Mouse (Mus musculus): ENCODE results near the gene Usf2. TPM values are rescaled to one million over a fixed set of nuclear protein-coding genes. Genes with fewer than 3 reads are reported as not detected.

Usf2 gene
- polyA plus RNA-seq, 1 experiment from 2014 or later = 17.2 TPM

- Histone ChIP-seq H3K4me1 (ENCODE audit: control insufficient read depth in 2 of 2, insufficient read depth in 2 of 2, low read length in 2 of 2) (peaks cover 7 to 10% of the 10 kb centered on the region in 2 experiments; a peak in 3 of 4 replicates), H3K9ac (ENCODE audit: low read length) (no peak overlapping the region), H3K36me3 (ENCODE audit: control insufficient read depth, insufficient read depth, low read length) (no peaks in the 10 kb centered on the region), H3K27ac (replicated peaks in 1 of 2; ENCODE audit: control insufficient read depth in 1 of 2, insufficient read depth in 1 of 2, low read depth in 2 of 2, low read length in 2 of 2) (no peak overlapping the region), H3K4me2 (ENCODE audit: low read length) (no peak overlapping the region), H3K9me3 (ENCODE audit: control insufficient read depth, low read length) (no peaks in the 10 kb centered on the region), H3K27me3 (ENCODE audit: control insufficient read depth, insufficient read depth, low read length) (peaks cover 20% of the 10 kb centered on the region), H3K4me3 (ENCODE audit: control insufficient read depth in 1 of 2, insufficient read depth in 1 of 2, low read depth in 1 of 2, low read length in 2 of 2) (no peak overlapping the region)
- WGBS = 87% methylated on average over 8 of the region's 8 CpGs
- no peak for ATAC-seq (ENCODE audit: insufficient number of reproducible peaks, insufficient read depth, low FRiP score, low read depth)
These were observed 12.0 kb upstream of the Usf2 start for GRCm38 (mm10) chr7:30968611-30969010.

DNA sequence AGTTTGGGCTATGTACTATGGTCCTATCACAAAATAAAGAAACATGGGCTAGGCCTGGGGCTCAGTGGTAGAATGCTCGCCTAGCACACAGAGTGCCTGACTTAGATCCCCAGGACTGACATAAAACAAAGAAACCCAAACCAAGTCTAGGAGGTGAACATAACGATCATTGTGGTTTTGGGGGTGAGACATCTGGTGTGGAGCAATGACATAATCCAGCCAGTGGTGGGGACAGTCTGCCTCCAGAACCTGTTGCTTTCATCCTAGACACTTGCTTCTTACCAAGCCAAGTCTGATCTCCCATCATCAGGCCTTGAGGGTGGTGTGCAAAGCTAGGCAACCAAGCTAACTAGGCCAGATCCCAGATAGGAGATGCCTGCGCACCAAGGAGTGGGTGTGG, 10.1 kb upstream of the Usf2 start:
- Histone ChIP-seq H3K9me3 (ENCODE audit: control insufficient read depth, low read length) (no peaks in the 10 kb centered on the region), H3K4me2 (ENCODE audit: low read length) (no peak overlapping the region), H3K4me1 (ENCODE audit: control insufficient read depth in 2 of 2, insufficient read depth in 2 of 2, low read length in 2 of 2) (peaks cover 0 to 4% of the 10 kb centered on the region in 2 experiments; a peak in 2 of 4 replicates), H3K9ac (ENCODE audit: low read length) (no peak overlapping the region), H3K27me3 (ENCODE audit: control insufficient read depth, insufficient read depth, low read length) (0 out of 2 replicates have a peak, but pooled peaks cover under 1% of the 10 kb centered on the region), H3K27ac (replicated peaks in 1 of 2; ENCODE audit: control insufficient read depth in 1 of 2, insufficient read depth in 1 of 2, low read depth in 2 of 2, low read length in 2 of 2) (no peak overlapping the region), H3K36me3 (ENCODE audit: control insufficient read depth, insufficient read depth, low read length) (no peaks in the 10 kb centered on the region), H3K4me3 (ENCODE audit: control insufficient read depth in 1 of 2, insufficient read depth in 1 of 2, low read depth in 1 of 2, low read length in 2 of 2) (no peak overlapping the region)
- no peak for ATAC-seq (ENCODE audit: insufficient number of reproducible peaks, insufficient read depth, low FRiP score, low read depth)
- 88% methylated on average over 3 of the region's 3 CpGs for WGBS

- Histone ChIP-seq H3K4me3 (ENCODE audit: control insufficient read depth in 1 of 2, insufficient read depth in 1 of 2, low read depth in 1 of 2, low read length in 2 of 2) (no peak overlapping the region), H3K27ac (replicated peaks in 1 of 2; ENCODE audit: control insufficient read depth in 1 of 2, insufficient read depth in 1 of 2, low read depth in 2 of 2, low read length in 2 of 2) (no peak overlapping the region), H3K4me1 (ENCODE audit: control insufficient read depth in 2 of 2, insufficient read depth in 2 of 2, low read length in 2 of 2) (peaks cover 0 to 4% of the 10 kb centered on the region in 2 experiments; a peak in 2 of 4 replicates), H3K9ac (ENCODE audit: low read length) (no peak overlapping the region), H3K27me3 (ENCODE audit: control insufficient read depth, insufficient read depth, low read length) (no peaks in the 10 kb centered on the region), H3K4me2 (ENCODE audit: low read length) (no peak overlapping the region), H3K9me3 (ENCODE audit: control insufficient read depth, low read length) (no peaks in the 10 kb centered on the region), H3K36me3 (ENCODE audit: control insufficient read depth, insufficient read depth, low read length) (no peaks in the 10 kb centered on the region)
- WGBS = 87% methylated on average over 14 of the region's 14 CpGs
- no peak for ATAC-seq (ENCODE audit: insufficient number of reproducible peaks, insufficient read depth, low FRiP score, low read depth)
These were observed 9.1 kb upstream of the Usf2 start for GRCm38 (mm10) chr7:30965677-30966076.

GRCm38 (mm10) chr7:30964366-30964765, 7.8 kb upstream of the Usf2 start:
- Histone ChIP-seq H3K9ac (ENCODE audit: low read length) (no peak overlapping the region), H3K36me3 (ENCODE audit: control insufficient read depth, insufficient read depth, low read length) (peaks cover 5% of the 10 kb centered on the region; the same call in 1 of the 2 replicates), H3K9me3 (ENCODE audit: control insufficient read depth, low read length) (no peaks in the 10 kb centered on the region), H3K27ac (replicated peaks in 1 of 2; ENCODE audit: control insufficient read depth in 1 of 2, insufficient read depth in 1 of 2, low read depth in 2 of 2, low read length in 2 of 2) (no peak overlapping the region), H3K4me3 (ENCODE audit: control insufficient read depth in 1 of 2, insufficient read depth in 1 of 2, low read depth in 1 of 2, low read length in 2 of 2) (no peak overlapping the region), H3K4me1 (ENCODE audit: control insufficient read depth in 2 of 2, insufficient read depth in 2 of 2, low read length in 2 of 2) (peaks cover 0 to 4% of the 10 kb centered on the region in 2 experiments; a peak in 1 of 4 replicates), H3K4me2 (ENCODE audit: low read length) (no peak overlapping the region), H3K27me3 (ENCODE audit: control insufficient read depth, insufficient read depth, low read length) (no peaks in the 10 kb centered on the region)
- 86% methylated on average over 7 of the region's 7 CpGs for WGBS
- ATAC-seq (ENCODE audit: insufficient number of reproducible peaks, insufficient read depth, low FRiP score, low read depth) = no peak

DNA sequence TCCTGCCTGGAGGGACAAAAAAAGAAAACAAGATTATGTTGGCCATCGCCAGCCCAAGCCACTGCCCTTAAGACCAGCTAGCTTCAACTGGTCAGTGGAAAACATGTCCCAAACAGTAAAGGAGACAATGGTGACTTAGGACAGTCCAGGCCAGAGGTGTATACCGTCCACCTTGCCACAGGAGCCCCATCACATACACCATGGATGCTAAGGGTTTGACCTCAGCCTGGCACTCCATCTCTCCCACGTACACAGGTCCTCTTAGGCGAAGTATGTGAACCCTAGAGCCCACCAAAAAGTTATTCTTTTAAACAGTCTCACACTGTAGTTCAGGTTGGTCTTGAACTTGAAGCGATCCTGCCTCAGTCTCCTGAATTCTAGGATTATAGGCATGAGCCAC, 6.3 kb upstream of the Usf2 start:
- H3K27me3 ChIP-seq (ENCODE audit: control insufficient read depth, insufficient read depth, low read length) = no peaks in the 10 kb centered on the region
- H3K9me3 ChIP-seq (ENCODE audit: control insufficient read depth, low read length) = no peaks in the 10 kb centered on the region
- WGBS = 91% methylated on average over 5 of the region's 5 CpGs
- no peak overlapping the region for H3K9ac ChIP-seq (ENCODE audit: low read length)
- H3K4me2 ChIP-seq (ENCODE audit: low read length) = no peak overlapping the region
- H3K4me3 ChIP-seq (ENCODE audit: control insufficient read depth in 1 of 2, insufficient read depth in 1 of 2, low read depth in 1 of 2, low read length in 2 of 2) = no peak overlapping the region
- H3K27ac ChIP-seq (replicated peaks in 1 of 2; ENCODE audit: control insufficient read depth in 1 of 2, insufficient read depth in 1 of 2, low read depth in 2 of 2, low read length in 2 of 2) = no peak overlapping the region
- peaks cover 8% of the 10 kb centered on the region in 2 experiments for H3K4me1 ChIP-seq (ENCODE audit: control insufficient read depth in 2 of 2, insufficient read depth in 2 of 2, low read length in 2 of 2)
- H3K36me3 ChIP-seq (ENCODE audit: control insufficient read depth, insufficient read depth, low read length) = peaks cover 17% of the 10 kb centered on the region
- ATAC-seq (ENCODE audit: insufficient number of reproducible peaks, insufficient read depth, low FRiP score, low read depth) = no peak

DNA sequence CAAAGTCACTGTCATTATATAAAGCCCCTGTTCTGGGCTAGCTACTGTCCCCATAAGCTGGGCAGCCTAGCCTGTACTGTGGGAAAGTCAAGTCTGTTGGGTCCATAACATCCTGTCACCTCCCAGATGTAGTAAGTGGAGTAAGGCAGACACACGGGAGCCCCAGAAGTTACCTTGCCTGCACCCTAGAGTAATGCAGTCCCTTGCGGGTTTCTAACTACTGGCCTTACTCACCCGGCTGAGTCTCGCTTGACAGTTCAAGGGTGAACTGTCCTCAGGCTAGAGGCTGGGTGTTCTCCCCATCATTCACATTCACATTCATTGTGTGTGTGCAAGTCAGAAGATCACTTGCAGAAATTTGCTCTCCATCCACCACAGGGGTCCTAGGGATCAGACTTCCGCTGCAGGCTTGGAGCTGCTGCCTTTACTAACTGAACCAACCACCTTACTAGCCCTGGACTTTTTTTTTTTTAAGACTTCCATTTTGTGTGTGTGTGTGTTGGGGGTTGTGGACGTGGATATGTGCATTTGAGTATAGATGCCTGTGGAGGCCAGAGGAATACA, 3.3 kb upstream of the Usf2 start:
- peaks cover 23% of the 10 kb centered on the region for H3K36me3 ChIP-seq (ENCODE audit: control insufficient read depth, insufficient read depth, low read length)
- peaks cover 13 to 19% of the 10 kb centered on the region in 2 experiments for H3K4me1 ChIP-seq (ENCODE audit: control insufficient read depth in 2 of 2, insufficient read depth in 2 of 2, low read length in 2 of 2)
- H3K9ac ChIP-seq (ENCODE audit: low read length) = no peak overlapping the region
- ATAC-seq (ENCODE audit: insufficient number of reproducible peaks, insufficient read depth, low FRiP score, low read depth) = no peak
- no peak overlapping the region for H3K27ac ChIP-seq (replicated peaks in 1 of 2; ENCODE audit: control insufficient read depth in 1 of 2, insufficient read depth in 1 of 2, low read depth in 2 of 2, low read length in 2 of 2)
- no peaks in the 10 kb centered on the region for H3K27me3 ChIP-seq (ENCODE audit: control insufficient read depth, insufficient read depth, low read length)
- H3K4me3 ChIP-seq (ENCODE audit: control insufficient read depth in 1 of 2, insufficient read depth in 1 of 2, low read depth in 1 of 2, low read length in 2 of 2) = no peak overlapping the region
- H3K9me3 ChIP-seq (ENCODE audit: control insufficient read depth, low read length) = no peaks in the 10 kb centered on the region
- H3K4me2 ChIP-seq (ENCODE audit: low read length) = no peak overlapping the region
- WGBS = 90% methylated on average over 6 of the region's 6 CpGs

- Histone ChIP-seq H3K4me1 (ENCODE audit: control insufficient read depth in 2 of 2, insufficient read depth in 2 of 2, low read length in 2 of 2) (peaks cover 13 to 19% of the 10 kb centered on the region in 2 experiments), H3K36me3 (ENCODE audit: control insufficient read depth, insufficient read depth, low read length) (peaks cover 32% of the 10 kb centered on the region), H3K9me3 (ENCODE audit: control insufficient read depth, low read length) (no peaks in the 10 kb centered on the region), H3K9ac (ENCODE audit: low read length) (no peak overlapping the region), H3K27me3 (ENCODE audit: control insufficient read depth, insufficient read depth, low read length) (no peaks in the 10 kb centered on the region), H3K4me3 (ENCODE audit: control insufficient read depth in 1 of 2, insufficient read depth in 1 of 2, low read depth in 1 of 2, low read length in 2 of 2) (no peak overlapping the region), H3K4me2 (ENCODE audit: low read length) (no peak overlapping the region), H3K27ac (replicated peaks in 1 of 2; ENCODE audit: control insufficient read depth in 1 of 2, insufficient read depth in 1 of 2, low read depth in 2 of 2, low read length in 2 of 2) (no peak overlapping the region)
- ATAC-seq (ENCODE audit: insufficient number of reproducible peaks, insufficient read depth, low FRiP score, low read depth) = no peak
- WGBS = 94% methylated on average over 9 of the region's 9 CpGs
These were observed 2.4 kb upstream of the Usf2 start for GRCm38 (mm10) chr7:30958866-30959487.
